Mouse (Mus musculus): ENCODE results near the gene 1700022I11Rik.

1700022I11Rik gene

DNA sequence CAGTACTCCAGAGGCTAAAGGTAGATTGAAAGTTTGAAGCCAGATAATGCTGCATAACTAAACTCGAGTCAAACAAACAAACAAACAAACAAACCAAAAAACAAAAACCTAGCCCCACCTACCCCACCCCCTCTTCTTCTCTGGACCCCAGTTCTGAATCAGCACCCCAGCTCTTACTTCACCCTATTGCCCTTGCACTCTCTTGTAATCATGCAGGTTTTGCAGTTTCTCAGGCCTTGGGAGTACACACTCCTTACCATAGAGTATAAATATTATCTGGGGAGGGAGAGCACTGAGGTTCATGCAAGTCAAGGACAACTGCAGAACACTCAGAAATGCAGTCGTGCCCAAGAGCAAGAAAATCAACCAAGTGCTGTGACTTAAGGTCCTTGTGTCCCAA, 31.9 kb downstream of the 1700022I11Rik start:
- DNase-seq (ENCODE audit: low spot score in 2 of 2), result no peak

DNA sequence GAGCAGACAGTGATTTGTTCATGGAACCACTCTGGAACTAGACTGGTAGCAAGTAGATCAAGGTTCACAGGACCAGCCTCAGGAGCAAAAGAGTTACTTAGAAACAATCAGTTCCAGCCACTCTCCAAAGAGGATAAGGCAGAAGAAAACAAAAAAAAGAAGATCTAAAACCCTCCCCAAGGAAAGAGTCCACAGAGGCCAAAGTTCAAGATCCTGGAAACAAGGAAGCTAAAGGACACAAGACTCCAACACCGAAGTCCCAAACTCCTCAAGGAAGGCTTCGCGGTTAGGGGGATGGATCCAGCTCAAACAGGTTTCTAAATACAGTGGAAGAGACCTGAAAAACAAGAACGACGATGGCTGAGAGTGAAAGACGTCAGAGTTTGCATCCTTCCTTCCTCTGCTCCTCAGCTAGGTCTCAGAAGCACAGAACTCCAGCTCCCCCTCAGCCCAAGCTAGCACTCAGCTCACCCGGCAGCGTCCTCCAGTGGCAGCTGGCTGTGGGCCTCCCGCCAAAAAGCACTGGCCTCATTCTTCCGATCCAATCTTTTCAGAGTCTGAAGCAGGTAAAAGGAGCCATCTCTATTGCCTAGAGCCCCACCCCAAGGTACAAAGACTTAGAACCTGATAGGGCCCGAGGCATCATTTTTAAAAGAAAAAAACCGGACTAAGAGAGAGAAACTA, 33.5 kb downstream of the 1700022I11Rik start:
- no peak for DNase-seq (ENCODE audit: low spot score in 2 of 2)

DNA sequence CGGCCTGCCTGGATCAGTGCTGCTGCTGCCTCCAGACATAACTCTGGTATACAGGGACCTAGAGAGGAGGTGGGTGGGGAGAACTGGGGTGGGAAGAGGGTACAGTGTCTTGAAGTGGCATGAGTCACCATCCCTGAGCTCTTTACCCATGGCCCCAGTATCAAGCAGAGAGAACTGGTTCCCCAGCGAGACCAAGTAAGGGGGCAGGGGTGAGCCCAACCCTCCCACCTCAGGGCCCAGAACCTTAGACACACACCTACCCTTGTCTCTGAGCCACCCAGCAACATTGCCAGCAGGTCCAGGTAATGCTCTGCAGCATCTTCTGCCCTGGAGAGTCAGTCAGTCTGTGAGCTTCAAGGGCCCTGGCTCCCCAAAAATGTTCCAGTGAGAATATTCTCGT, 35.5 kb downstream of the 1700022I11Rik start:
- no peak for DNase-seq (ENCODE audit: low spot score in 2 of 2)

DNA sequence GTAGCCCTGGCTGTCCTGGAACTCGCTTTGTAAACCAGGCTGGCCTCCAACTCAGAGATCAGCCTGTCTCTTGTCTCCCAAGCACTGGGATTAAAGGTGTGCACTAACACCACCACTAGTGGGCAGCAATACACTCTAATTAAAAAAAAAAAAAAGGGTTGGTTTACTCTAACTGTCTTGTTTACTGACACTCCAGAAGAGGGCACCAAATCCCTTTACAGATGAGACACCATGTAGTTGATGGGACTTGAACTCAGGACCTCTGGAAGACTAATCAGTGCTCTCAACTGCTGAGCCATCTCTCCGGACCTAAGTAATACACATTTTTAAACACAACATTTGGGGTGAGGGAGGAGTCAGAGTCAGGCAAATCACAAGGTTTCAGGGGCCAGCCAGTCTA, 36.4 kb downstream of the 1700022I11Rik start:
- no peak for DNase-seq (ENCODE audit: low spot score in 2 of 2)

GRCm38 (mm10) chr4:43010161-43011038, 41.0 kb downstream of the 1700022I11Rik start, which contains the start of gene Fancg:
TSS of gene Fancg (minus strand) at chr4:43010506.
- peak; percentile 78 to 79 for DNase-seq (ENCODE audit: low spot score in 2 of 2)

DNA sequence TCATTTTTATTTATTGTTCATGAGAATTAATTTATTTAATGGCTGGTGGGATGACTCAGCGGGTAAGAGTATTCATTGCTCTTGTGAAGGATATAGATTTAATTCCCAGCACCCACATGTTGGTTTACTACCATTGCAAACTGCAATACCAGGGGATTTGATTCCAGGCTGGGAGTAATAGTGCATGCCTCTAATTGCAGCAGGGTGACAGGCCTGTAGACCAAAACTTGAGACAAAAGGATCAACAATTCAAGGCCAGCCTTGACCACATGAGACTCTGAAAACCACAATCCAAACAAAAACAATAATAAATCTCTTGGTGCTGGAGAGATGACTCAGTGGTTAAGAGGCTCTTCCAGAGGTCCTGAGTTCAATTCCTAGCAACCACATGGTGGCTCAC, 42.7 kb downstream of the 1700022I11Rik start:
- no peak for DNase-seq (ENCODE audit: low spot score in 2 of 2)

DNA sequence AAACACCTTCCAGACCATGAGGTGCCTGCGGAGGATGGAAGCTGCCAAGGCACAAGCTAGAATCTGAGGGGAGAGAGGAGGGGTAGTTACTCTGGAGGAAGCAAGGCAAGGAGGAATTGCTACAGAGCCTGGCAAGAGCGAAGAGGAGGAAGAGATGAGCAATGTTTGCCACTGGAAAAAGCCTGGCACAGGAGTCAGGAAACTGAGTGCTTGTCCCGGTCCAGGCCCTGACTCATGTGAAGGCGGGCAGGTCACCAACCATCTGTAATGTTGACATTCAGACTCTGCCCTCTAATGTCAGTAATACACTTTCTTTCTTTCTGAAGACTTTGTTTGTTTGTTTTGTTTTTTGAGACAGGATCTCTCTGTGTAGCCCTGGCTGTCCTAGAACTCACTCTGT, 48.8 kb downstream of the 1700022I11Rik start:
- DNase-seq (ENCODE audit: low spot score in 2 of 2), result no peak

GRCm38 (mm10) chr4:43019176-43019575, 49.8 kb downstream of the 1700022I11Rik start:
- DNase-seq (ENCODE audit: low spot score in 2 of 2), result no peak

GRCm38 (mm10) chr4:43019641-43020465, 50.4 kb downstream of the 1700022I11Rik start:
- no peak for DNase-seq (ENCODE audit: low spot score in 2 of 2)

- no peak for DNase-seq (ENCODE audit: low spot score in 2 of 2)
Measured at GRCm38 (mm10) chr4:43020876-43021275, 51.5 kb downstream of the 1700022I11Rik start.

DNA sequence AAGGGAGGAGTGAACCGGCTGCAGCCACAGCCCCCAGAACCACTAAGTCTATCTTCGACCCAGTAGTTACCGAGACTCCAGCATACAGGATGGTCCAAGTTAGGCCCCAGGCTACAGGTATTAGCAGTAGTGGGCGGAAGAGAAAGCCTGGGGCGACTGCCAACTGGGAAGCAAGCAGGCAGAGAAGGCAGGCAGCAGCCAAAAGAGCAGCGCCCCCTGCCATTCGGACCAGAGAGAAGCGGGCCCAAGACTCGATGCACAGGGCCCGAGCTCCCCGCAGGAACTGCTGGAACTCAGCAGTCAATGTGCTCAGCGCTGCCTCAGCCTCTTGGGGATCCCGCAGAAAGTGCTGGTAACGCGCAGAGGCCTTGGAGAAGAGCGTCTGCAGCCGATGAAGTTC, 51.9 kb downstream of the 1700022I11Rik start:
- DNase-seq (ENCODE audit: low spot score in 2 of 2), result no peak

GRCm38 (mm10) chr4:43024673-43025072, 55.3 kb downstream of the 1700022I11Rik start:
- DNase-seq (ENCODE audit: low spot score in 2 of 2), result no peak

- DNase-seq (ENCODE audit: low spot score in 2 of 2), result peak; percentile 88 to 90
Measured at GRCm38 (mm10) chr4:43025084-43025960, 55.9 kb downstream of the 1700022I11Rik start, which contains the start of gene Pigo. TSS of gene Pigo (minus strand) at chr4:43025819.

DNA sequence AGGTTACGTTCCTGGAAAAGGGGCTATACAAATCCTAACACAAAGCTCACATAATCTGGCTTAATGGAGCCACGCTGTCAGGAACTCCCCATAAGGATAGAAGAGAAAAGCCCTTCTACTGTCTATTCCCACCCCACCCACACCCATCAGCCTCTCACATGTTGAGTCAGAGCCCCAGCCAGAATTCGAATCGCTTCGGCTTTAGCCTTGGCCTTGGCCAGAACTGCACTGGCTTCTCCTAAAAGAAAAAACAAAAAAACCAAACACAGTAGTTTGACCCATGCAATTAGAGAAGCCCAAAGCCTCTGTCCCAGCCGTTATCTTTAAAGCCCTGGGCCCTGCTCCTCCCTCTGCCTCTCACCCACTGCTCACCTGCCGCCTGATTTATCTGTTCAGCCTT, 59.7 kb downstream of the 1700022I11Rik start:
- no peak for DNase-seq (ENCODE audit: low spot score in 2 of 2)

GRCm38 (mm10) chr4:43029749-43030148, 60.3 kb downstream of the 1700022I11Rik start:
- DNase-seq (ENCODE audit: low spot score in 2 of 2), result no peak

GRCm38 (mm10) chr4:43030352-43030751, 60.9 kb downstream of the 1700022I11Rik start:
- DNase-seq (ENCODE audit: low spot score in 2 of 2), result no peak

DNA sequence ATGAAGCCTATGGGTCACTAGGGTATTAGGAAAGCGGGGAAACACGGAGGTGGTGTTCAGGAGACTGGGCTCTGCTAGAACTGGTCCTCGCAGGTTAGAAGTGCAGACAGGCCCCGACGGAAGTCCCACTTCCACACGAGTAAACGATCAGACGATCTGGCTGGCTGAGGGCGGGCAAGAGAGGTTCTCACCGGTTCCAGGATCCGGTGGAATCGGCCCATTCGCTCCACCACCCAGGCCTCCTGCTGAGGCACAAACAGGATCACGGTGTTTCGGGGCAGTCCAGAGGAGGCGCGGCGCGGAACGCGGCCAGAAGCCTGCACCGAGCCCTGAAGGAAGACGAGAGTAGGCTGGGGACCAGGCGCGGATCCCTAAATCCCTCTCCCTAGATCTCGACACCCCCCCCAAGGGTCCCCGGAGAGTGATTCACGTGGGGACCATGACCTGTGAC, 61.4 kb downstream of the 1700022I11Rik start:
- DNase-seq (ENCODE audit: low spot score in 2 of 2), result no peak

DNA sequence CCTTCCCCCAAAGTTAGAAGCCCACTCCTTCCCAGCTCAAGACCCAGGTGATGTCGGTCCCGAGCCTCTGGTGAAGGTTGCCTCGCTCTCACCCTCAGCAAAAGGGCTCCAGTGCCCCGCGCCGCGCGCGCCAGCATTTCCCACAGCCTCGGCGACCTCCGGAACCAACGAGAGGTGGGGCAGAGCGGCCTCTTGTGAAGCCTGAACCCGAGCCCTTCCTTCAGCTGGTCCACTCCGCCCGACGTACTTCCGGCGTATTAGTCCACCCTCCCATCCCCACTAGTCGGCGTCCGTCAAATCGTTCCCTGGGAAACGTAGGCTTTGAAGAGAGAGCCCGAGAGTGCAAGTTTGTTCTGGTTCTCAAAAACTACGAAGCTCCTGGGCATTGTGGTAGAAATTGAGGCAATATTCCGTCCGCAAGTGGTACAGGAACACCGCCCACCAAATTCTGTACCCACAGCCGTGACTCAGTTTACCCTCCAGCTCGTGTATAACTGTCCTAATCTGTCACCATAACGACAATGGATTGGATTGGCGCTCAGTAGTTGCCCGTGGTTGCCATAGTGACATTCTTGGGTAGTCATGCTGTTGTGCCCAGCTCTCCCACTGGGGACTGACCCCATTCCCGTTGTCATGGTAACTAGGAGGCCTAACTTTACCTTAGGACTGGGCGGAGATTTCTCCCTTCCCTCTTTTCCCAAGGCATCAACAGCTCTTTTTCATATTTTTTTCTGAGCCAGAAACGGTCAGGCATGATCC, 62.0 kb downstream of the 1700022I11Rik start, which contains the start of gene Stoml2:
TSS of gene Stoml2 (minus strand) at position 474 of the 759 bp plus-strand sequence.
- peak; percentile 90 to 94 for DNase-seq (ENCODE audit: low spot score in 2 of 2)

GRCm38 (mm10) chr4:43032501-43032900, 63.1 kb downstream of the 1700022I11Rik start:
- no peak for DNase-seq (ENCODE audit: low spot score in 2 of 2)
